Mouse (Mus musculus): Measurements from ENCODE around the gene Dip2c.

DNA sequence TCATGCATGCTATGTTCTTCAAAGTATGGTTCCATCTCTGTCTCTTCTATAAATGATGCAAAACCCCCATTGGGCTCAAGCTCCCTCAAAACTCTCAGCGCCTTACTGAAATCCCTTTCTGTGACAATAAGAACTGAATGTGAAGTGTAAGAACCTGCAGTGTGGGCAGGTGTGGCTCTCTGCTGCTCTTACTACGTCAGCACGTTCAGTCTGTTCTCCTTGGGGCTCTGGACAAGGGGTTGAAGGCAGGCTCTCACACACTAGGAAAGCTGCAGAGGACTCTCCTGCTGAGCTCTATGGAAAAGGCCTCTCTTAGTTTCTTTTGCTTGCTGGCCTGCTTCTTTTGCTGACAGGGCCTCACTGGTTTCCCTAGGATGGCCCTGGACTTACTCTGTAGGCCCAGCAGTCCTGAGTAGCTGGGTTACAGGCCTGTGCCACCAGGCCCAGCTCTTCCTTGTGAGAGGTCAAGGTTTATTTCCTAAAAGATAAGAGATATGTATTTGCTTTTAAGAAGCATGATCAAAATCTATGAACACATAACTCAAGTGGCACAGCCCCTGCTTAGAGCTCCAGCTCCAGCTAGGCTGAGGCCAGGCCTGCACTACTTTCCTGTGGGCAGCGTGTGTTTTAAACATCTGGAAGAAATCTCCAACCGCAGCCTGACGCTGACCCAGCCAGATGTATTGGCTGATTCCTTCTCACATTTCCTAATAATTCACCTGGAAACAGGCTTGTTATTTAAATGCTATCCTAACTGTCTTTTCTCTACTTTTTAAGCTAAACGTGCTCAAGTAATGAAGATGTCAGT, 432.3 kb downstream of the Dip2c start:
- TF ChIP-seq CTCF (IDR thresholded peaks at IDR 0.05; ENCODE audit: low read depth) (no peak), EP300 (optimal IDR thresholded peaks at IDR 0.05) (no peak)
